Mouse (Mus musculus): ENCODE results near the gene Utp14b.

- no peak for TF ChIP-seq TAL1 (IDR thresholded peaks at IDR 0.05; ENCODE audit: low read length)
- TF ChIP-seq GATA1 (IDR thresholded peaks at IDR 0.05; ENCODE audit: low read length): no peak
Measured at GRCm38 (mm10) chr1:78647317-78647885, 10.4 kb upstream of the Utp14b start.

All from erythroblast, embryonic 14.5 days (primary cell).